Mouse (Mus musculus): ENCODE results near the gene Cxcl1. TPM values are rescaled to one million over a fixed set of nuclear protein-coding genes. Genes with fewer than 3 reads are reported as not detected.

Cxcl1 gene
- polyA plus RNA-seq, 1 experiment, result 1.3 TPM

DNA sequence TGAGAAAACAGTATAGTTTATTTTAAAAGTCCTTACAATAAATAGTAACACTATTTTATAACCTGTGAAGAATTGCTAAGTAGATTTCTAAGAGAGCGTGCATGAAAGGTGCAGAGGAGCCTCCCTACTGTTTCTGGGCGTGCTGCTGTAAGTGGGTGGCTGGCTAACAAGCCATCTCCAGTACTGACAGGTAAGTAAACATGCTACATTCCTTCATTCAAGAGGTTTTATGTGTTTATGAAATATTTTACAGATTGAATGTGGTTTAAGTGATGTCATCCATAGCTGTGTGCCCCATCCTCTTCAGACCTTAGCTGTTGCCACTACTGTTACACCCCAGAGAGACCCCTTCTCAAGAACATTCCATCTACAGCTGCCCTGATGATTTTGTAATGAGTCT lies 32.6 kb upstream of the Cxcl1 start:
- 94% methylated on average over 2 of the region's 2 CpGs for WGBS
- TF ChIP-seq POLR2A (IDR thresholded peaks at IDR 0.05; ENCODE audit: low read depth, low read length) (no peak), CTCF (IDR thresholded peaks at IDR 0.05; ENCODE audit: extremely low read depth, insufficient read length, insufficient replicate concordance, low read depth, low read length) (no peak)
- Histone ChIP-seq H3K4me3 (ENCODE audit: low read depth, low read length) (no peak overlapping the region), H3K36me3 (ENCODE audit: control insufficient read depth, insufficient read depth, low read length) (no peaks in the 10 kb centered on the region), H3K27ac (ENCODE audit: insufficient read depth, low read depth, low read length) (no peak overlapping the region), H3K27me3 (ENCODE audit: control insufficient read depth, insufficient read depth, low read length) (no peaks in the 10 kb centered on the region), H3K4me1 (ENCODE audit: control insufficient read depth, insufficient read depth, insufficient read length, low read length) (no peaks in the 10 kb centered on the region)

DNA sequence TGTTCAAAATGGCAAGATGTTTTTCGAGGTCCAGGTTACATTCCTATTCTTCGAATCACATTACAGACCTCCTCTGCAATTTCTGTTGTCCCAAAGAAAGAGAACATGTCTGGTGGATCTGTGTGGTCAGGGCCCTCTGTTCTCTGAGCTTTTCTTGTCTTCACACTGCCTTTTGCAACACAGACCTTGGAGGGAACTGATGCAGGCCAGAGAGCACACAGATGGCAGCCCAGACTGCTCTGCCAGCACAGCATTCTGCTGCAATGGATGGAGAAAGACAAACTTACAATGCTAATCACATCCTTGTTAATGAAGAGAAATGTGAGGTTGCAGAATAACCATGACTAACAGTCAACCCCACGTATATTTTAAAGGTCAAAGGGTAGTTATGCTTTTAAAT lies 32.0 kb upstream of the Cxcl1 start:
- Histone ChIP-seq H3K27me3 (ENCODE audit: control insufficient read depth, insufficient read depth, low read length) (no peaks in the 10 kb centered on the region), H3K36me3 (ENCODE audit: control insufficient read depth, insufficient read depth, low read length) (no peaks in the 10 kb centered on the region), H3K4me1 (ENCODE audit: control insufficient read depth, insufficient read depth, insufficient read length, low read length) (no peaks in the 10 kb centered on the region), H3K27ac (ENCODE audit: insufficient read depth, low read depth, low read length) (no peak overlapping the region), H3K4me3 (ENCODE audit: low read depth, low read length) (no peak overlapping the region)
- TF ChIP-seq POLR2A (IDR thresholded peaks at IDR 0.05; ENCODE audit: low read depth, low read length), result no peak
- 69% methylated on average over 3 of the region's 3 CpGs for WGBS

DNA sequence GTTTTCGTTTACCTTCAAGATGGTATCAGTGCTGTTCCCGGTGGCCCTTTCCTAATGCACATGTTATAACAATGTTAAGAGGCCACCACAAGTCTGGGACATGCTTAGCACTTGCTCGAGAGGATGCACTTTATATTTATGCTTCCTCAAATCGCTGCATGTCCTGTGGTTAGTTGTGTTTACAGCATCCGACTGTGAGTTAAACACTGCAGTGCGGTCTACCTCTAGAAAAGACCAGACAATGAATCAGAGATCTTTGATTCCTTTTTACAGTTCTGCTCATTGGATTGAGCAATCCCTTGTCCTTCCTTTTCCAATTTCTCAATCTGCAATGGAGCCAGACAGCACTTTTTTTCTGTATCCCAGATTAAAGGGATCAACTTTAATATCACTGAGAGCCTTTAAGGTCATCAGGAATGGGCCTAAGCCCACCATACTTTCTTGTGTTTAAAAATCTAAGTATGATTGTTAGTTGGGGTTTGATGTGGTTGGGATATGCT lies 29.1 kb upstream of the Cxcl1 start:
- Histone ChIP-seq H3K27me3 (ENCODE audit: control insufficient read depth, insufficient read depth, low read length) (no peaks in the 10 kb centered on the region), H3K36me3 (ENCODE audit: control insufficient read depth, insufficient read depth, low read length) (no peaks in the 10 kb centered on the region), H3K4me3 (ENCODE audit: low read depth, low read length) (no peak overlapping the region), H3K4me1 (ENCODE audit: control insufficient read depth, insufficient read depth, insufficient read length, low read length) (no peaks in the 10 kb centered on the region), H3K27ac (ENCODE audit: insufficient read depth, low read depth, low read length) (no peak overlapping the region)
- 64% methylated on average over 6 of the region's 6 CpGs for WGBS
- TF ChIP-seq CTCF (IDR thresholded peaks at IDR 0.05; ENCODE audit: extremely low read depth, insufficient read length, insufficient replicate concordance, low read depth, low read length) (no peak), POLR2A (IDR thresholded peaks at IDR 0.05; ENCODE audit: low read depth, low read length) (no peak)

DNA sequence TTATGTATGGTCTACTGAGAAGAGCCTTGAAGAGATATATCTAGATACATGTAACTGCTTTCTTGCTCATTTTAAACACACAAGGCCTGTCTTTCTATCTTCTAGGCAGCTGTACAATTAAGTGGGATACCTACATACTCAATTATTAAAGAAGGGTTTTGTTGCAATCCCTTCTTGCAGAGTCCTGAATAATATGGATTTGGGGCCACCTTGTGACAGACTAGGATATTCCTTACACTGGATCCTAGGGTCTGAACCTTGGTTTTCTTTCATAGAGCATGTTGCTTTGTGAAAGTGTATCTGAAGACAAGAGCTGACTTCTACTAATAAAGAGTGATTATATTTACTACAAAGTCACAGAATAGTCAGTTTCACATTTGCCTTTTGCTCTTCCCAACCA lies 24.3 kb upstream of the Cxcl1 start:
- no peak for TF ChIP-seq CTCF (IDR thresholded peaks at IDR 0.05; ENCODE audit: extremely low read depth, insufficient read length, insufficient replicate concordance, low read depth, low read length)
- TF ChIP-seq POLR2A (IDR thresholded peaks at IDR 0.05; ENCODE audit: low read depth, low read length), result no peak
- Histone ChIP-seq H3K4me1 (ENCODE audit: control insufficient read depth, insufficient read depth, insufficient read length, low read length) (no peaks in the 10 kb centered on the region), H3K36me3 (ENCODE audit: control insufficient read depth, insufficient read depth, low read length) (no peaks in the 10 kb centered on the region), H3K4me3 (ENCODE audit: low read depth, low read length) (no peak overlapping the region), H3K27me3 (ENCODE audit: control insufficient read depth, insufficient read depth, low read length) (no peaks in the 10 kb centered on the region), H3K27ac (ENCODE audit: insufficient read depth, low read depth, low read length) (no peak overlapping the region)

DNA sequence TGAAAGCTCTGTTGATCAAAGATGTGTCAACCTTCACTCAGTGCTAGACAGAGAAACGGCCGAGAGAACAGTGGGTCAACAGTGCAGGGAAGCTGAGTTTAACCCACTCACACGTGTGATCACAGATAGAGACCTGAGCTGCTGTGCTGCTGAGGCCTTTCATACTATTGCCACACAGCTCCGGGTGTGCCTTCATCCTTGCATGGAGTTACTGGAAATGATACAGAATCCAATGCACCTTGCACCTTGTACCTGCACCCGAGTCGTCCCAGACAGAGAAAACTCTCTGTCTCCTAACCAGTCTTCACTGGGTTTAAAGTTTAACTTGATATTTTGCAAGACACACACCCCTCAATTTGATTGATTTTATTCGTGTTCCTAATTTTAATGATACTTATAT lies 18.7 kb upstream of the Cxcl1 start:
- peaks cover 2% of the 10 kb centered on the region; the same call in 1 of the 2 replicates for H3K4me1 ChIP-seq (ENCODE audit: control insufficient read depth, insufficient read depth, insufficient read length, low read length)
- no peaks in the 10 kb centered on the region for H3K27me3 ChIP-seq (ENCODE audit: control insufficient read depth, insufficient read depth, low read length)
- H3K4me3 ChIP-seq (ENCODE audit: low read depth, low read length), result no peak overlapping the region
- 29% methylated on average over 7 of the region's 7 CpGs for WGBS
- TF ChIP-seq POLR2A (IDR thresholded peaks at IDR 0.05; ENCODE audit: low read depth, low read length) (no peak), CTCF (IDR thresholded peaks at IDR 0.05; ENCODE audit: extremely low read depth, insufficient read length, insufficient replicate concordance, low read depth, low read length) (no peak)
- H3K27ac ChIP-seq (ENCODE audit: insufficient read depth, low read depth, low read length), result peak overlapping the region; percentile 30
- H3K36me3 ChIP-seq (ENCODE audit: control insufficient read depth, insufficient read depth, low read length), result no peaks in the 10 kb centered on the region

DNA sequence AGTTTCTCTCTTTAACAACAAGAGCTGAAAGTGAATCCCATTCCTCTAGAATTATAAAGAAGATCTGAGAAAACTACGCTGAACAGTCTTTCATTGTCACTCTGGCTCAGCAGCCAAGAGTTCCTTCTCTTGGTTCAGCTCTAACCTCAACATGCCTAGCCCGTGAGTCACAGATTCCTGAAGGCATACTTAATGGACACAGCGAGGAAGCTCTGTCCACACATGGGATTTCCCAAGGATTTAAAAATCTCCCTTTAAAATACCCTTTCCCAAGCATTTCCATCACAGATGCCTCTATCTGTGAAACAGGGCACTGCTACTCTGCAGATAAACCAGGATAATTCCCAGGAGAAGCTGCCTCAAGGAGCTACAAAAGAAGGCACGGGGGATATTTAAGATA lies 15.0 kb upstream of the Cxcl1 start:
- Histone ChIP-seq H3K27me3 (ENCODE audit: control insufficient read depth, insufficient read depth, low read length) (no peaks in the 10 kb centered on the region), H3K4me1 (ENCODE audit: control insufficient read depth, insufficient read depth, insufficient read length, low read length) (peaks cover 6% of the 10 kb centered on the region; the same call in 1 of the 2 replicates), H3K36me3 (ENCODE audit: control insufficient read depth, insufficient read depth, low read length) (no peaks in the 10 kb centered on the region), H3K4me3 (ENCODE audit: low read depth, low read length) (no peak overlapping the region), H3K27ac (ENCODE audit: insufficient read depth, low read depth, low read length) (no peak overlapping the region)
- TF ChIP-seq POLR2A (IDR thresholded peaks at IDR 0.05; ENCODE audit: low read depth, low read length) (no peak), CTCF (IDR thresholded peaks at IDR 0.05; ENCODE audit: extremely low read depth, insufficient read length, insufficient replicate concordance, low read depth, low read length) (no peak)
- 71% methylated on average over 4 of the region's 4 CpGs for WGBS

DNA sequence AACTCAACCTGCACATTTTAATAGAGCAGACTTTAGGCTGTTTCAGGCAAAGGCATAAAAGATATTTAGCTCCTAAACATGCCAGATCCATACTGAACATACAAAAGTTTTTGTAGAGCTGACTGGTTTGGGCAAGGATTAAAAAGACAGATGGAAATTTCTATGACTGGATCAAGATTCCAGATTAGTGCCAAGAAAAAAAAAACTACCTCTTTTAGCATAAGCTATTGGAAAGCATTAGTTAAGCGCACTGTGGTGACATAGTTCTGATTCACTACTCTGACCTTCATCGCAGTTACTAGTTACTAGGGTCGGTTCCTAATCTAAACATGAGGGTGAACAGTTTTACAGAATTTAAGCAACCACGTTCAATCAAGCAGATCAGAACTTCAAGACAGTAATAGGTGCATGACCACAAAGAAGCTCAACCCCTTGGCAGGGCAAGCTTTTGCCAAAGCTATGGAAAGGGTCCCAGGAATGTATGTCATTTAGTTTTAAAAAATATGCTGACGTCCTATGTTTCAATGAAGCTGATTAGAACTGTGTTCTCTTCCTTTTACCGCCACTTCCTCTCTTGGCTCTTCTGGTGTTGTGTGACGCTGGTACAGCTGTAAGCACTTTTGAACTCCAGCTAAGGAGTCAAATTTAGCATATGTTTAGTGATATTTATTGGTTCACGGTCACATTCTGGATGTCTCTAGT lies 14.4 kb upstream of the Cxcl1 start:
- TF ChIP-seq POLR2A (IDR thresholded peaks at IDR 0.05; ENCODE audit: low read depth, low read length), result no peak
- TF ChIP-seq CTCF (IDR thresholded peaks at IDR 0.05; ENCODE audit: extremely low read depth, insufficient read length, insufficient replicate concordance, low read depth, low read length), result no peak
- Histone ChIP-seq H3K4me1 (ENCODE audit: control insufficient read depth, insufficient read depth, insufficient read length, low read length) (peaks cover 6% of the 10 kb centered on the region; the same call in 1 of the 2 replicates), H3K36me3 (ENCODE audit: control insufficient read depth, insufficient read depth, low read length) (no peaks in the 10 kb centered on the region), H3K4me3 (ENCODE audit: low read depth, low read length) (no peak overlapping the region), H3K27ac (ENCODE audit: insufficient read depth, low read depth, low read length) (peak overlapping the region; percentile 48), H3K27me3 (ENCODE audit: control insufficient read depth, insufficient read depth, low read length) (no peaks in the 10 kb centered on the region)
- 56% methylated on average over 8 of the region's 8 CpGs for WGBS

Data from small intestine, adult 2 months (tissue).